Mouse (Mus musculus) neural tube, embryonic 13.5 days (tissue): Measurements from ENCODE around the gene Insig2. TPM values are rescaled to one million over a fixed set of nuclear protein-coding genes. Genes with fewer than 3 reads are reported as not detected.
A peak's percentile ranks its signal among the peaks of the same experiment; 100 is the strongest.

Source experiments
- ATAC-seq: fragments of 200-750 bp; cut with Nextera tagmentation; 2 replicates; pipeline ENCODE4 v1.8.0; 2017; ENCODE audit warnings: low read depth, mild to moderate bottlenecking, moderate TSS enrichment, moderate library complexity
- H3K27ac ChIP-seq: fragments of 300-500 bp; sonication (generic); replicated peaks from 2 replicates; pipeline ENCODE4 v1.5.1; 2015; ENCODE audit warnings: moderate library complexity, mild to moderate bottlenecking, inconsistent platforms
- H3K27me3 ChIP-seq: fragments of 300-500 bp; sonication (generic); 2 replicates; pipeline ENCODE4 v1.6.1; 2015; ENCODE audit warnings: mild to moderate bottlenecking, inconsistent platforms
- H3K36me3 ChIP-seq: fragments of 300-500 bp; sonication (generic); 2 replicates; pipeline ENCODE4 v1.6.1; 2015; ENCODE audit warnings: mild to moderate bottlenecking, inconsistent platforms
- H3K4me1 ChIP-seq: fragments of 300-500 bp; sonication (generic); replicated peaks from 2 replicates; pipeline ENCODE4 v1.6.1; 2015; ENCODE audit warnings: inconsistent platforms
- H3K4me2 ChIP-seq: fragments of 300-500 bp; sonication (generic); 2 replicates; pipeline ENCODE4 v1.6.1; 2015; ENCODE audit warnings: inconsistent platforms, mild to moderate bottlenecking, moderate library complexity
- H3K4me3 ChIP-seq: fragments of 300-500 bp; sonication (generic); 2 replicates; pipeline ENCODE4 v1.5.1; 2015; ENCODE audit warnings: mild to moderate bottlenecking, inconsistent platforms
- H3K9ac ChIP-seq: fragments of 300-500 bp; sonication (generic); 2 replicates; pipeline ENCODE4 v1.6.1; 2015; ENCODE audit warnings: moderate library complexity, mild to moderate bottlenecking, inconsistent platforms
- H3K9me3 ChIP-seq: fragments of 300-500 bp; sonication (generic); 2 replicates; pipeline ENCODE4 v1.6.1; 2016; ENCODE audit warnings: inconsistent platforms
- WGBS: fragments of 180-500 bp; shearing (Covaris S2); methylation state at CpG from one replicate; pipeline ENCODE4 v1.1.7; 2015; 5-methylcytosine and 5-hydroxymethylcytosine counted together
- polyA plus RNA-seq: library from polyadenylated mRNA; unstranded; fragments of >200 nt; fragmentation: Nextera tagmentation; extraction: Ambion mirVana; gene quantifications from 2 replicates; pipeline ENCODE4 v1.2.1, GENCODE M21; 2015

The Insig2 gene
- polyA plus RNA-seq, 1 experiment from 2014 or later: 42.4 TPM

GRCm38 (mm10) chr1:121350616-121351015 lies 18.2 kb upstream of the Insig2 start:
- WGBS: 86% methylated on average over 13 of the region's 13 CpGs

GRCm38 (mm10) chr1:121348875-121349847 lies 16.8 kb upstream of the Insig2 start:
- no peak overlapping the region for H3K4me3 ChIP-seq
- no peak for ATAC-seq
- no peak overlapping the region for H3K9ac ChIP-seq
- H3K27me3 ChIP-seq: no peaks in the 10 kb centered on the region
- H3K36me3 ChIP-seq: no peaks in the 10 kb centered on the region
- no peak overlapping the region for H3K4me2 ChIP-seq
- WGBS: 83% methylated on average over 4 of the region's 4 CpGs
- H3K27ac ChIP-seq: no peak overlapping the region
- H3K4me1 ChIP-seq: no peaks in the 10 kb centered on the region
- no peaks in the 10 kb centered on the region for H3K9me3 ChIP-seq

More at GRCm38 (mm10) chr1:121350616-121351015, 18.2 kb upstream of the Insig2 start:
- Histone ChIP-seq H3K4me3 (no peak overlapping the region), H3K9me3 (no peaks in the 10 kb centered on the region), H3K4me2 (no peak overlapping the region), H3K4me1 (no peaks in the 10 kb centered on the region), H3K9ac (no peak overlapping the region), H3K27ac (no peak overlapping the region), H3K27me3 (no peaks in the 10 kb centered on the region), H3K36me3 (no peaks in the 10 kb centered on the region)
- ATAC-seq: no peak

GRCm38 (mm10) chr1:121343966-121344365 lies 11.6 kb upstream of the Insig2 start:
- Histone ChIP-seq H3K36me3 (no peaks in the 10 kb centered on the region), H3K4me1 (no peaks in the 10 kb centered on the region), H3K9ac (no peak overlapping the region), H3K27me3 (no peaks in the 10 kb centered on the region), H3K4me3 (no peak overlapping the region), H3K9me3 (no peaks in the 10 kb centered on the region), H3K27ac (no peak overlapping the region), H3K4me2 (no peak overlapping the region)
- no peak for ATAC-seq
- 69% methylated on average over 5 of the region's 5 CpGs for WGBS

GRCm38 (mm10) chr1:121335789-121336188 lies 3.4 kb upstream of the Insig2 start:
- ATAC-seq: no peak
- 78% methylated on average over 4 of the region's 4 CpGs for WGBS

GRCm38 (mm10) chr1:121333986-121334703 lies 1.8 kb upstream of the Insig2 start:
- Histone ChIP-seq H3K4me1 (peaks cover 3% of the 10 kb centered on the region), H3K27me3 (no peaks in the 10 kb centered on the region), H3K36me3 (peaks cover 7% of the 10 kb centered on the region; the same call in 1 of the 2 replicates), H3K4me3 (no peak overlapping the region), H3K27ac (no peak overlapping the region), H3K9ac (no peak overlapping the region), H3K4me2 (no peak overlapping the region), H3K9me3 (no peaks in the 10 kb centered on the region)
- ATAC-seq: no peak
- 92% methylated on average over 4 of the region's 4 CpGs for WGBS

More at GRCm38 (mm10) chr1:121335789-121336188, 3.4 kb upstream of the Insig2 start:
- Histone ChIP-seq H3K27ac (no peak overlapping the region), H3K4me1 (no peaks in the 10 kb centered on the region), H3K36me3 (peaks cover 7% of the 10 kb centered on the region; the same call in 1 of the 2 replicates), H3K9ac (no peak overlapping the region), H3K9me3 (no peaks in the 10 kb centered on the region), H3K4me3 (no peak overlapping the region), H3K4me2 (no peak overlapping the region), H3K27me3 (no peaks in the 10 kb centered on the region)

- H3K9ac ChIP-seq: no peak overlapping the region
- H3K4me2 ChIP-seq: no peak overlapping the region
- H3K4me3 ChIP-seq: no peak overlapping the region
- peaks cover 26% of the 10 kb centered on the region for H3K4me1 ChIP-seq
- 94% methylated on average over 2 of the region's 2 CpGs for WGBS
- no peaks in the 10 kb centered on the region for H3K9me3 ChIP-seq
- peaks cover 7% of the 10 kb centered on the region; the same call in 1 of the 2 replicates for H3K36me3 ChIP-seq
- H3K27me3 ChIP-seq: no peaks in the 10 kb centered on the region
- no peak overlapping the region for H3K27ac ChIP-seq
- no peak for ATAC-seq
These were observed 1.8 kb downstream of the Insig2 start for GRCm38 (mm10) chr1:121330621-121331020.

GRCm38 (mm10) chr1:121329391-121329790 lies 3.0 kb downstream of the Insig2 start:
- Histone ChIP-seq H3K9ac (no peak overlapping the region), H3K9me3 (no peaks in the 10 kb centered on the region), H3K4me2 (no peak overlapping the region), H3K36me3 (peaks cover 1% of the 10 kb centered on the region; the same call in 1 of the 2 replicates), H3K27ac (no peak overlapping the region), H3K4me3 (no peak overlapping the region), H3K27me3 (no peaks in the 10 kb centered on the region), H3K4me1 (peaks cover 30% of the 10 kb centered on the region)
- no peak for ATAC-seq
- WGBS: 83% methylated on average over 2 of the region's 2 CpGs

GRCm38 (mm10) chr1:121328193-121328555 lies 4.2 kb downstream of the Insig2 start:
- whole genome bisulfite sequencing: 6% methylated on average over 7 of the region's 7 CpGs
- ATAC-seq: peak; percentile 78
- no peaks in the 10 kb centered on the region for H3K27me3 ChIP-seq
- H3K9me3 ChIP-seq: no peaks in the 10 kb centered on the region
- peak overlapping the region; percentile 94 for H3K27ac ChIP-seq
- peak overlapping the region; percentile 90 for H3K4me2 ChIP-seq
- H3K9ac ChIP-seq: peak overlapping the region; percentile 90
- H3K4me3 ChIP-seq: peak overlapping the region; percentile 70
- H3K4me1 ChIP-seq: peaks cover 36% of the 10 kb centered on the region
- no peaks in the 10 kb centered on the region for H3K36me3 ChIP-seq

- under 1% methylated on average over 55 of the region's 55 CpGs for WGBS
These were observed 4.8 kb downstream of the Insig2 start for GRCm38 (mm10) chr1:121327344-121328192.

GRCm38 (mm10) chr1:121326591-121327343 lies 5.6 kb downstream of the Insig2 start:
- Histone ChIP-seq H3K27me3 (no peaks in the 10 kb centered on the region), H3K4me3 (peak overlapping the region; percentile 70), H3K4me2 (peak overlapping the region; percentile 90), H3K9me3 (no peaks in the 10 kb centered on the region), H3K9ac (peak overlapping the region; percentile 90), H3K27ac (peak overlapping the region; percentile 94), H3K4me1 (peaks cover 42% of the 10 kb centered on the region), H3K36me3 (no peaks in the 10 kb centered on the region)
- peak; percentile 2; the same call in 1 of the 2 replicates for ATAC-seq
- 32% methylated on average over 18 of the region's 18 CpGs for WGBS

More at GRCm38 (mm10) chr1:121327344-121328192, 4.8 kb downstream of the Insig2 start:
- H3K27ac ChIP-seq: peak overlapping the region; percentile 94
- peak; percentile 99 for ATAC-seq
- H3K9me3 ChIP-seq: no peaks in the 10 kb centered on the region
- H3K36me3 ChIP-seq: no peaks in the 10 kb centered on the region
- H3K4me3 ChIP-seq: peak overlapping the region; percentile 70
- H3K27me3 ChIP-seq: no peaks in the 10 kb centered on the region
- H3K9ac ChIP-seq: peak overlapping the region; percentile 90
- H3K4me1 ChIP-seq: peaks cover 36% of the 10 kb centered on the region
- H3K4me2 ChIP-seq: peak overlapping the region; percentile 90

GRCm38 (mm10) chr1:121323501-121323900 lies 8.9 kb downstream of the Insig2 start:
- no peaks in the 10 kb centered on the region for H3K9me3 ChIP-seq
- WGBS: 78% methylated on average over 4 of the region's 4 CpGs
- no peak overlapping the region for H3K9ac ChIP-seq
- ATAC-seq: no peak
- H3K4me2 ChIP-seq: no peak overlapping the region
- H3K36me3 ChIP-seq: peaks cover 7% of the 10 kb centered on the region
- H3K4me1 ChIP-seq: peaks cover 35% of the 10 kb centered on the region
- no peak overlapping the region for H3K4me3 ChIP-seq
- H3K27me3 ChIP-seq: no peaks in the 10 kb centered on the region
- H3K27ac ChIP-seq: no peak overlapping the region
